Mouse (Mus musculus) hindbrain, embryonic 14.5 days (tissue): ENCODE measurements at regions not wholly inside any gene's neighbourhood (a gene's known extent, or its start where the extent isn't known, plus 50 kb on each side); places are given as distances from the start of the nearest gene placed in this dataset.

Source experiments
- ATAC-seq: fragments of 200-750 bp; cut with Nextera tagmentation; 2 replicates; pipeline ENCODE4 v1.8.0; 2017; ENCODE audit warnings: moderate number of reproducible peaks, mild to moderate bottlenecking, moderate TSS enrichment, moderate library complexity; ENCODE audit not compliant: low FRiP score
- DNase-seq: peaks from one replicate; pipeline ENCODE4 v3.0.0-alpha.2; 2015; ENCODE audit warnings: low spot score
- H3K27ac ChIP-seq: fragments of 300-500 bp; sonication (generic); 2 replicates; pipeline ENCODE4 v1.5.1; 2014; ENCODE audit warnings: mild to moderate bottlenecking, moderate library complexity
- H3K27me3 ChIP-seq: fragments of 300-500 bp; sonication (generic); 2 replicates; pipeline ENCODE4 v1.6.1; 2014; ENCODE audit warnings: mild to moderate bottlenecking, low read length, mixed read lengths; ENCODE audit not compliant: control insufficient read depth, insufficient read depth
- H3K36me3 ChIP-seq: fragments of 300-500 bp; sonication (generic); replicated peaks from 2 replicates; pipeline ENCODE4 v1.6.1; 2014; ENCODE audit not compliant: control insufficient read depth, insufficient read depth
- H3K4me1 ChIP-seq: fragments of 300-500 bp; sonication (generic); replicated peaks from 2 replicates; pipeline ENCODE4 v1.6.1; 2014; ENCODE audit warnings: antibody characterized with exemption, low read length, mixed read lengths; ENCODE audit not compliant: control insufficient read depth, insufficient read depth
- H3K4me2 ChIP-seq: fragments of 300-500 bp; sonication (generic); replicated peaks from 2 replicates; pipeline ENCODE4 v1.6.1; 2014; ENCODE audit warnings: mild to moderate bottlenecking, moderate library complexity
- H3K4me3 ChIP-seq: fragments of 300-500 bp; sonication (generic); replicated peaks from 2 replicates; pipeline ENCODE4 v1.5.1; 2014; ENCODE audit warnings: mild to moderate bottlenecking, low read length
- H3K9ac ChIP-seq: fragments of 300-500 bp; sonication (generic); 2 replicates; pipeline ENCODE4 v1.6.1; 2014
- H3K9me3 ChIP-seq: fragments of 300-500 bp; sonication (generic); 2 replicates; pipeline ENCODE4 v1.6.1; 2016; ENCODE audit warnings: low read length; ENCODE audit not compliant: control insufficient read depth
- WGBS: fragments of 180-500 bp; shearing (Covaris S2); extraction: QIAGEN DNeasy Blood & Tissue Kit; methylation state at CpG from one replicate; pipeline ENCODE4 v1.1.7; 2014; 5-methylcytosine and 5-hydroxymethylcytosine counted together

- no peak overlapping the region for H3K4me3 ChIP-seq
- no peaks in the 10 kb centered on the region for H3K27me3 ChIP-seq
- no peaks in the 10 kb centered on the region for H3K36me3 ChIP-seq
- no peak overlapping the region for H3K27ac ChIP-seq
- WGBS: 90% methylated on average over 2 of the region's 2 CpGs
- no peaks in the 10 kb centered on the region for H3K9me3 ChIP-seq
- no peak overlapping the region for H3K9ac ChIP-seq
- DNase-seq: no peak
- H3K4me2 ChIP-seq: no peak overlapping the region
- no peaks in the 10 kb centered on the region for H3K4me1 ChIP-seq
- no peak for ATAC-seq
Observed at GRCm38 (mm10) chr15:68605478-68605877, 2104.8 kb upstream of the Lrrc6 start.

DNA sequence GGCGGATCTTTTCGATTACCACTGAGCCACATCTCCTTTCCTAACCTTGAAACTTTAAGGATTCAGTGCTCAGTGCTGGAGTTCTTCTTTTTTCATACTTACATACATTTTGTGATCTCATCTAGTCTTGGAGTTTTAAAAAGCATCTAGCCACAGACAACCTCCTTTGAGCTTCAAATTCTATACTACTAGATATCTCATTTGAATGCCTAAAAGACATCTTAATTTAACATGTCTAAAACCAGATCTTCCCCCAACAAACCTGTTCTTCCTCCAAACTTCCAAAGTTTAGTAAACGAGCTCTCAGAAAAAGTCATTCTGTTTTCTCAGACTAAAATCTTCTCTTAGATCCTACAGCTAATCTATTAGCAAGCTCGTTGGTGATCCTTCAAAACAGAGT lies 2081.5 kb upstream of the Lrrc6 start:
- Histone ChIP-seq H3K36me3 (no peaks in the 10 kb centered on the region), H3K4me3 (no peak overlapping the region), H3K9ac (no peak overlapping the region), H3K4me1 (no peaks in the 10 kb centered on the region), H3K9me3 (no peaks in the 10 kb centered on the region), H3K27ac (no peak overlapping the region), H3K27me3 (no peaks in the 10 kb centered on the region), H3K4me2 (no peak overlapping the region)
- no peak for ATAC-seq
- WGBS: 88% methylated on average over 4 of the region's 4 CpGs
- no peak for DNase-seq

DNA sequence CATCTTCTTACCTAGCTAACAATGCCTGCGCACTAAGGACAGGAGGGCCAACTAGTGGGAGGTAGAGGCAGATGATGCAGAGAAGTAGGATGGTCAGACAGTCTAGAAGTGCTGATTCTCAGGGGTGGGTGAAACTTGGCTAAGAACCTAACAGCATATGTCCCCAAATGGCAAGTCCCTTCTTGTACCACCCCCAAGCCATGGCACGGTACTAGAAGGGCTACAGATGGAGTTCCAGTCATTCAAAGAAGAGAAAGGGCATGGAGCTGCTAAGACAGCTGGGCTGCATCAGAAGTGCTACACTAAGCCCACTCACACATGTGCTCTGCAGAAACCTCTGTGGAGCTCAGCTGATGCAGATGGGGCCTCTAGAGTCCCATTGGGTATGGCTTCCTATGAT lies 2078.8 kb upstream of the Lrrc6 start:
- Histone ChIP-seq H3K27me3 (no peaks in the 10 kb centered on the region), H3K4me3 (no peak overlapping the region), H3K36me3 (no peaks in the 10 kb centered on the region), H3K9ac (no peak overlapping the region), H3K27ac (no peak overlapping the region), H3K9me3 (no peaks in the 10 kb centered on the region), H3K4me1 (no peaks in the 10 kb centered on the region), H3K4me2 (no peak overlapping the region)
- ATAC-seq: no peak
- 89% methylated on average over 2 of the region's 2 CpGs for WGBS
- no peak for DNase-seq

DNA sequence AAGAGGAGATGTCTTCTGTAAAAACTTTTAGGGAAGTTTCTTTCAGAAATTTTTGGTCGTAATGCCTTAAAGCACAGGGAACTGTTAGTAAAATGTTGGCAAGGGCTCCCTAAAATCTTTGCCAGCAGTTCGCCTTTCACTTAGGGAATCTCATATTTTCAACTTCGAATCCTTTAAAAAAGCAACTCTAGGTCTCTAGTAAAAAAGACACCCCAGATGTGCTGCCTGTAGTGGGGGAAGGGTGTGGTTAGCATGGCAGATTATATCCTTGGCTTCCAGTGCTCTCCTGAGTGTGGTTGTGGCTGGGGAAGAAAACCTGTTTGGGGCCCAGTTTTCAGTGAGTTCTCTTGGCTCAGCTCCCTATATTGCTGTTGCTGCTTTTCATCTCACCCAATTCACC lies 2059.9 kb upstream of the Lrrc6 start:
- Histone ChIP-seq H3K27ac (no peak overlapping the region), H3K9ac (no peak overlapping the region), H3K27me3 (no peaks in the 10 kb centered on the region), H3K4me3 (no peak overlapping the region), H3K4me1 (no peaks in the 10 kb centered on the region), H3K9me3 (no peaks in the 10 kb centered on the region), H3K36me3 (no peaks in the 10 kb centered on the region), H3K4me2 (no peak overlapping the region)
- 95% methylated on average over 3 of the region's 3 CpGs for WGBS
- ATAC-seq (no peak), DNase-seq (no peak)

DNA sequence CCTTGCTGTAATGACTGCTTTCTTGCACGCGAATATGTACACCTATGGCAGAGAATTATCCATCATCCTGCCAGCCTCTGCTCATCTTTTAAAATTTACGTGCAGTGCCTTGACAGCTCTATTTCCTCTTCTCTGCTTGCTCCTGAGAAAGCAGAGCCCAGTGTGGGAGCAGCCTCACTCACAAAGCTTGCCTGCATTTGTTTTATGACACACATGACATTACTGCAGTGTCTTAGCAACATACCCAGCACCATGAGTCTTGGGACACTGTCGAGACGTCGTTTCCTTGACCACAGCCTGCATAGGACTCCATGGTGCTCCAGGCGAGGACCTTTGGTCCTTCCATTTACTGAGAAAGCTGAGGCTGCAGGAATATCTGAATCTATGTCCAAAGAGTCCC lies 2055.4 kb upstream of the Lrrc6 start:
- no peak for DNase-seq
- Histone ChIP-seq H3K4me3 (no peak overlapping the region), H3K4me1 (no peaks in the 10 kb centered on the region), H3K9ac (no peak overlapping the region), H3K27me3 (no peaks in the 10 kb centered on the region), H3K4me2 (no peak overlapping the region), H3K36me3 (no peaks in the 10 kb centered on the region), H3K9me3 (no peaks in the 10 kb centered on the region), H3K27ac (no peak overlapping the region)
- WGBS: 72% methylated on average over 7 of the region's 7 CpGs
- ATAC-seq: no peak

DNA sequence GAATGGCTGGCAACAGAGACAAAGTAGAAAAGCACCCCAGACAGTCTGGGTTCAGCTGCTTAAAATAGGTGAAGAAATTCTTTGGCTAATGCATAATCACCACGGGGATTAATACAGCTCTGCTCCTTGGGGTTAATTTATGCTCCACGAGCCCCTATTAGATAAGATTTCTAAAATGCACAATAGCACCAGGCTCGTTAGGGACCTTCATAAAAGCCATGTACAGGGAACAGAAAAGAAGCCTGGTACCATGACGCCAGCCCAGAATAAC lies 2035.3 kb upstream of the Lrrc6 start:
- Histone ChIP-seq H3K4me1 (0 out of 2 replicates have a peak, but pooled peaks cover 5% of the 10 kb centered on the region), H3K9ac (no peak overlapping the region), H3K4me3 (no peak overlapping the region), H3K27me3 (no peaks in the 10 kb centered on the region), H3K9me3 (no peaks in the 10 kb centered on the region), H3K4me2 (no peak overlapping the region), H3K36me3 (no peaks in the 10 kb centered on the region), H3K27ac (no peak overlapping the region)
- WGBS: 30% methylated on average over 4 of the region's 4 CpGs
- ATAC-seq (0 out of 2 replicates have a peak, but pooled peaks have one; percentile 14), DNase-seq (no peak)

GRCm38 (mm10) chr15:68535297-68536054 lies 2034.8 kb upstream of the Lrrc6 start:
- no peak for ATAC-seq
- 0 out of 2 replicates have a peak, but pooled peaks cover 5% of the 10 kb centered on the region for H3K4me1 ChIP-seq
- no peaks in the 10 kb centered on the region for H3K27me3 ChIP-seq
- H3K27ac ChIP-seq: no peak overlapping the region
- WGBS: 72% methylated on average over 10 of the region's 10 CpGs
- H3K4me3 ChIP-seq: no peak overlapping the region
- DNase-seq: no peak
- H3K36me3 ChIP-seq: no peaks in the 10 kb centered on the region
- H3K9ac ChIP-seq: no peak overlapping the region
- no peak overlapping the region for H3K4me2 ChIP-seq
- no peaks in the 10 kb centered on the region for H3K9me3 ChIP-seq

DNA sequence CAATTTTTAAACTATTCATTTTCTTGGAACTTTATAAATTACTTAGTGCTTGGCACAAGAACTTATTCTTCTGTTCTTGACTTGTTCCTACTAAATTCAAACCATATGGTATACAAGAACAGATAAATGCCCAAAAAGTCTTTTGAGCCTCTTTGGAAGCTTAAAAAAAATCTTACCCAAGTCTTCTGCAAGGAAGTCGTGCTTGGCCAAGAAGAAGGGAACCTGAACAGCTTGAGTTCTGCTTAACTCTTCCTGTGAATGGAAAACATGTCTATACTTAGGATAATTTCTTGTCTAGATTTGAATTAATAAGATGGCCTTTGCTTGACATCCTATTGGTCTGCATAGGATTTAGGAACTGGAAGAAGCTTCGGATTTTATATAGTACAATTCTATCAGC lies 2020.0 kb upstream of the Lrrc6 start:
- 85% methylated on average over 2 of the region's 2 CpGs for WGBS
- no peaks in the 10 kb centered on the region for H3K36me3 ChIP-seq
- H3K4me2 ChIP-seq: no peak overlapping the region
- no peak overlapping the region for H3K4me3 ChIP-seq
- no peak for ATAC-seq
- no peaks in the 10 kb centered on the region for H3K4me1 ChIP-seq
- H3K27me3 ChIP-seq: no peaks in the 10 kb centered on the region
- no peaks in the 10 kb centered on the region for H3K9me3 ChIP-seq
- no peak for DNase-seq
- H3K9ac ChIP-seq: no peak overlapping the region
- H3K27ac ChIP-seq: no peak overlapping the region

DNA sequence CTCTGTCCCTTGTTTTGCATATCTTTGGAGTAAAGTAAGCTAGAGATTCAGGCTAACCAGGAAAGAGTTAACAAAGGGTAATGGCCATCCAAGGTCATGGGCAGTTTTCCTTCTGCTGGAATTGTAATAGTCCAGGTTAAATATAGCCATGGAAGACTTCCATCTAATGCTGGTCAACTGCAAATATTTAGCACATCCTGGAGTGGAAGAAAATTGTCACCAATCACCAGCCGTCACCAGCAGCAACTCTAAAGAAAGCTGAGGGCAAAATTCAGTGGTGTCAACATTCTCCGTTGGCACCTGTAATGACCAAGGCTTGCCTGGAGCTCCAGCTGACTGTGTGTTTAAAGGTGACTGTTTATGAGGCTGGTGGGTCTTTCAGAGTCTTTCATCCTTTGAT lies 2011.7 kb upstream of the Lrrc6 start:
- ATAC-seq (no peak), DNase-seq (no peak)
- no peak overlapping the region for H3K4me3 ChIP-seq
- no peaks in the 10 kb centered on the region for H3K4me1 ChIP-seq
- no peak overlapping the region for H3K9ac ChIP-seq
- no peak overlapping the region for H3K27ac ChIP-seq
- no peaks in the 10 kb centered on the region for H3K9me3 ChIP-seq
- no peaks in the 10 kb centered on the region for H3K36me3 ChIP-seq
- H3K27me3 ChIP-seq: no peaks in the 10 kb centered on the region
- 86% methylated on average over 2 of the region's 2 CpGs for WGBS
- H3K4me2 ChIP-seq: no peak overlapping the region

GRCm38 (mm10) chr15:68508190-68508589 lies 2007.5 kb upstream of the Lrrc6 start:
- Histone ChIP-seq H3K4me3 (no peak overlapping the region), H3K4me2 (no peak overlapping the region), H3K27me3 (no peaks in the 10 kb centered on the region), H3K4me1 (no peaks in the 10 kb centered on the region), H3K9ac (no peak overlapping the region), H3K9me3 (no peaks in the 10 kb centered on the region), H3K36me3 (no peaks in the 10 kb centered on the region), H3K27ac (no peak overlapping the region)
- 78% methylated on average over 5 of the region's 5 CpGs for WGBS
- ATAC-seq (no peak), DNase-seq (no peak)
